Mouse (Mus musculus) myocyte (in vitro differentiated cells): ENCODE measurements around the gene Bmp6.

Experiments used
- CEBPB ChIP-seq: IDR thresholded peaks from 2 replicates; pipeline ENCODE4 v1.6.1; 2011; ENCODE audit warnings: mild to moderate bottlenecking, moderate library complexity; ENCODE audit not compliant: poor library complexity, insufficient read depth, severe bottlenecking
- E2F4 ChIP-seq: IDR thresholded peaks from one replicate; pipeline ENCODE4 v1.6.1; 2011; ENCODE audit warnings: mild to moderate bottlenecking, control low read depth, moderate library complexity; ENCODE audit not compliant: insufficient read depth
- MAX ChIP-seq: IDR thresholded peaks from one replicate; pipeline ENCODE4 v1.6.1; 2011; ENCODE audit warnings: low read depth, mild to moderate bottlenecking, control low read depth
- MYOD1 ChIP-seq, 3 experiments: IDR thresholded peaks; one replicate each; pipeline ENCODE4 v1.6.1; 2011; ENCODE audit warnings: control low read depth in 2 of 3, low read depth in 2 of 3, mild to moderate bottlenecking in 2 of 3, moderate library complexity in 1 of 3; ENCODE audit not compliant: insufficient read length in 2 of 3, control insufficient read depth in 1 of 3
- POLR2A ChIP-seq: IDR thresholded peaks from one replicate; pipeline ENCODE4 v1.6.1; 2011; ENCODE audit warnings: low read depth, mild to moderate bottlenecking, control low read depth, moderate library complexity; ENCODE audit not compliant: insufficient read length
- POLR2AphosphoS2 ChIP-seq: IDR thresholded peaks from one replicate; pipeline ENCODE4 v1.6.1; 2011; ENCODE audit warnings: low read depth, control low read depth; ENCODE audit not compliant: insufficient read length
- SRF ChIP-seq: IDR thresholded peaks from one replicate; pipeline ENCODE4 v1.6.1; 2011; ENCODE audit warnings: low read depth; ENCODE audit not compliant: control insufficient read depth, insufficient read length
- TCF12 ChIP-seq: IDR thresholded peaks from one replicate; pipeline ENCODE4 v1.6.1; 2011; ENCODE audit warnings: mild to moderate bottlenecking, control low read depth; ENCODE audit not compliant: poor library complexity, insufficient read depth, severe bottlenecking
- TCF3 ChIP-seq: IDR thresholded peaks from one replicate; pipeline ENCODE4 v1.6.1; 2011; ENCODE audit warnings: low read depth, control low read depth; ENCODE audit not compliant: insufficient read length
- USF1 ChIP-seq: IDR thresholded peaks from one replicate; pipeline ENCODE4 v1.6.1; 2011; ENCODE audit warnings: low read depth, mild to moderate bottlenecking, control low read depth, moderate library complexity

DNA sequence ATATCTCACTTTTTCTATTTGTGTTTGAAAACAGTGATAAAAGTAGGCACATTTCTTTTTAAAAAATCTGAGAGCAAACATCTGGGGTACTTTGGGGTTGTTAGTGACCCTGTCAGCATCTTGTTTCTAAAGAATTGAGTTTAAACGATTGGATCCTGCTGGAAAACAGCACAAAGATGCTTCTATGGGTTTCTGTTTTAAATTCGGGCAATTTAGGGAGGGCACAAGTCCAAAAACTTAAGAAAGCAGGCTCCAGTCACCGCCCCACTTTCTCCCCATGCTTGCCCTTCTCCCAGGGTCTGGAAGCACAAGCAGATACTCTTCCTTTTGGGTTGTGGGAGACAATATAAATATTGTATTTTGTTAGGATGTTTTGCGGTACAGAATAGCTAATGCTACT lies 14.1 kb downstream of the Bmp6 start:
- no peak for TF ChIP-seq USF1
- no peak for TF ChIP-seq POLR2AphosphoS2
- TF ChIP-seq POLR2A, result no peak
- no peak for TF ChIP-seq TCF12
- no peak for TF ChIP-seq TCF3
- TF ChIP-seq MYOD1 (IDR thresholded peaks at IDR 0.05; ENCODE audit: control insufficient read depth in 1 of 3, insufficient read length in 2 of 3, low read depth in 2 of 3), result no peak
- TF ChIP-seq E2F4, result no peak
- no peak for TF ChIP-seq MAX
- TF ChIP-seq CEBPB, result no peak
- no peak for TF ChIP-seq SRF
